In genomic region chr19:28011718-28012499, GRCm38 (mm10) we compare ENCODE assay signal across 8 mouse cellular contexts. TPM values are rescaled to one million over a fixed set of nuclear protein-coding genes. Genes with fewer than 3 reads are reported as not detected.
DNase-seq lines count a peak whose midpoint lies in the region; ATAC-seq lines count a peak whose summit lies in the region.

No protein-coding gene starts in this region.

- WGBS in neural tube, embryonic 11.5 days, result under 1% methylated on average over 50 of the region's 52 CpGs
- under 1% methylated on average over 52 of the region's 52 CpGs for WGBS in hindbrain, embryonic 15.5 days

- DNase-seq in neural tube, embryonic 11.5 days (ENCODE audit: low spot score), result peak; percentile 85
- DNase-seq in neural tube, embryonic 10.5 days (ENCODE audit: extremely low spot score, low spot score), result no peak
- peak; percentile 84 to 88 for DNase-seq in cerebellum, postnatal 14 days
- DNase-seq in frontal cortex, postnatal 25 days (ENCODE audit: low spot score in 2 of 2), result peak; percentile 65
- peak; percentile 51 to 75 for DNase-seq in left cerebral cortex, adult 18-20 months (ENCODE audit: low spot score in 2 of 2)
- DNase-seq in lung, postnatal 36 days, result peak; percentile 62
- DNase-seq in right cerebral cortex, postnatal 36 days (ENCODE audit: low spot score in 2 of 2), result peak; percentile 44 to 63

- no peaks in the 10 kb centered on the region for H3K36me3 ChIP-seq in neural tube, embryonic 11.5 days (ENCODE audit: control insufficient read depth, insufficient read depth, low read length)
- H3K36me3 ChIP-seq in hindbrain, embryonic 15.5 days, result no peaks in the 10 kb centered on the region

- H3K27me3 ChIP-seq in neural tube, embryonic 11.5 days (ENCODE audit: control insufficient read depth, insufficient read depth, low read length), result no peaks in the 10 kb centered on the region
- no peaks in the 10 kb centered on the region for H3K27me3 ChIP-seq in hindbrain, embryonic 15.5 days

- no peaks in the 10 kb centered on the region for H3K9me3 ChIP-seq in neural tube, embryonic 11.5 days (ENCODE audit: control insufficient read depth, low read length)
- H3K9me3 ChIP-seq in hindbrain, embryonic 15.5 days, result no peaks in the 10 kb centered on the region

- H3K4me3 ChIP-seq in neural tube, embryonic 11.5 days (ENCODE audit: low read depth, low read length), result peak overlapping the region; percentile 96
- peak overlapping the region; percentile 98 for H3K4me3 ChIP-seq in hindbrain, embryonic 15.5 days

- H3K27ac ChIP-seq in neural tube, embryonic 11.5 days (ENCODE audit: low read depth, low read length), result peak overlapping the region; percentile 100
- peak overlapping the region; percentile 100 for H3K27ac ChIP-seq in hindbrain, embryonic 15.5 days (replicated peaks)

- peak overlapping the region; percentile 97 for H3K9ac ChIP-seq in neural tube, embryonic 11.5 days (ENCODE audit: low read length)
- H3K9ac ChIP-seq in hindbrain, embryonic 15.5 days, result peak overlapping the region; percentile 96

- ATAC-seq in neural tube, embryonic 11.5 days (ENCODE audit: insufficient read depth, low FRiP score, low TSS enrichment), result peak; percentile 53
- peak; percentile 74 for ATAC-seq in hindbrain, embryonic 15.5 days (ENCODE audit: low FRiP score, low read depth)

- peak overlapping the region; percentile 72 for H3K4me2 ChIP-seq in neural tube, embryonic 11.5 days (ENCODE audit: low read depth)
- H3K4me2 ChIP-seq in hindbrain, embryonic 15.5 days, result peak overlapping the region; percentile 61

- H3K4me1 ChIP-seq in neural tube, embryonic 11.5 days (ENCODE audit: control insufficient read depth, insufficient read depth, low read length), result no peaks in the 10 kb centered on the region
- peaks cover 12% of the 10 kb centered on the region for H3K4me1 ChIP-seq in hindbrain, embryonic 15.5 days (replicated peaks)

RNA-seq across cellular contexts. Expression of gene Rfx3, which starts 0.9 kb away (rescaled TPM):
- 28.7 and 31.9 TPM in 2 replicates for polyA plus RNA-seq in neural tube, embryonic 11.5 days (2014; fragmentation: Nextera tagmentation; extraction: Ambion mirVana)
- polyA plus RNA-seq in hindbrain, embryonic 15.5 days (2015; fragmentation: Nextera tagmentation; extraction: Ambion mirVana), result 26.0 and 26.2 TPM in 2 replicates
- 10 to 100 TPM; 58.2 to 71.1 TPM for total RNA-seq in left cerebral cortex, adult 18-20 months (2021)
